ENCODE assay signal across 8 mouse cellular contexts in the genomic region with DNA sequence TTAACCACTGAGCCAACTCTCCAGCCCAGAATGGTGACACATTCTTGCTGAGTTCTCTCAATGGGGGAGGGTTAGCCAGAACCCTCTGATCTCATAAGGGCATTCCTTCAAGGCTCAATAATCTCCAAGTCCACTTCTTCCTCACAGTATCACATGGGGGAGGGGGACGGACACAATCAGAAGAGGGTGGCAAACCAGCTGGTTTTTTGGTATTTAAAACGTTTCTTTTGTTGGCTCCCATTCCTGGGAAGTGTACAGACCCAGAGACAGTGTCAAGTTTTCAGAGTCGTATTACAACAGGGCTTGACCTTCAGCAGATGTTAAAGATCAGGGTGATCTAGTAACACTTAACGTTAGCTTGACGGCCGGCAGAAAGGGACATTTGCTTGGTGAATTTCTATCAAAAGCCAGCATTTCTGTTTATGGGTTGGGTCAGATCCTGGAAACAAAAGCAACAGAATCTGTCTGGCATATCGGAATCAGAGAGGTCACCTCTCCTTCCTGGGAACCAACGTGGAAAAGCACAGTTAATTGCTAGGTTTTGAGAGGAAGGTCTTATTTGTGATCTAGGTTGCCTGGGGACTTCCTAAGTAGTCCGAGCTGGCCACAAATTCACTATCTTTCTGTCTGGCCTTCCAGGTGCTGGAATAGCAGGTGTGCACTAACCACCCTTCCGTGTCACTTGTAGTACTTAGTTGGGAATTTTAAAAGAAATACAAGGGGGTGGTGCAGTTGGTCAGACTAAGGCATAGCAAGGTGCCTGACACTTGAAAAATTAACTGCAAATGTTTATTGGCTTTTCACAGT. TPM values are rescaled to one million over a fixed set of nuclear protein-coding genes. Genes with fewer than 3 reads are reported as not detected.
DNase-seq lines count a peak whose midpoint lies in the region; ATAC-seq lines count a peak whose summit lies in the region.

No protein-coding gene starts in this region.

- peak overlapping the region; percentile 81 for H3K4me3 ChIP-seq in intestine, embryonic 14.5 days (ENCODE audit: low read depth, low read length)
- H3K4me3 ChIP-seq in macrophage (ENCODE audit: inconsistent target), result peak overlapping the region; percentile 29

- H3K27me3 ChIP-seq in intestine, embryonic 14.5 days (replicated peaks; ENCODE audit: control insufficient read depth, insufficient read depth, low read length), result no peaks in the 10 kb centered on the region

- 19% methylated on average over 10 of the region's 10 CpGs for WGBS in intestine, embryonic 14.5 days
- 74% methylated on average over 9 of the region's 10 CpGs for WGBS in macrophage (ENCODE audit: missing documents)

- ATAC-seq in intestine, embryonic 14.5 days (replicated peaks; ENCODE audit: low FRiP score, low TSS enrichment, low read depth), result no peak

- H3K9me3 ChIP-seq in intestine, embryonic 14.5 days (ENCODE audit: control insufficient read depth, low read length), result no peaks in the 10 kb centered on the region

- H3K9ac ChIP-seq in intestine, embryonic 14.5 days (ENCODE audit: low read length), result peak overlapping the region; percentile 55

- DNase-seq in kidney, adult 11 months, result peak; percentile 57
- no peak for DNase-seq in kidney, postnatal 10 days
- DNase-seq in embryo, embryonic 10 days (ENCODE audit: low spot score), result peak; percentile 70
- no peak for DNase-seq in intestine, embryonic 14.5 days (ENCODE audit: low spot score)
- DNase-seq in frontal cortex, postnatal 36 days (ENCODE audit: low spot score in 2 of 2), result no peak
- no peak for DNase-seq in thymus, postnatal 4 days
- DNase-seq in right cerebral cortex, postnatal 10 days (ENCODE audit: low spot score in 2 of 2), result no peak

- peaks cover 34% of the 10 kb centered on the region for H3K79me2 ChIP-seq in macrophage (ENCODE audit: inconsistent target)

- peaks cover 17% of the 10 kb centered on the region; the same call in 1 of the 2 replicates for H3K4me1 ChIP-seq in intestine, embryonic 14.5 days (replicated peaks; ENCODE audit: control insufficient read depth, insufficient read depth, low read length)

- no peaks in the 10 kb centered on the region for H3K36me3 ChIP-seq in intestine, embryonic 14.5 days (ENCODE audit: control insufficient read depth, insufficient read depth, low read length)
- H3K36me3 ChIP-seq in macrophage (ENCODE audit: inconsistent target), result no peaks in the 10 kb centered on the region

- peak overlapping the region; percentile 83 for H3K27ac ChIP-seq in intestine, embryonic 14.5 days (ENCODE audit: low read depth)
- H3K27ac ChIP-seq in macrophage, result peak overlapping the region; percentile 53

- H3K4me2 ChIP-seq in intestine, embryonic 14.5 days (ENCODE audit: low read length), result peak overlapping the region; percentile 76

RNA-seq across cellular contexts. Expression of a gene that starts 1.1 kb away (rescaled TPM):
- polyA plus RNA-seq in intestine, embryonic 14.5 days (2014; fragmentation: Nextera tagmentation; extraction: Ambion mirVana), result 21.2 and 23.9 TPM in 2 replicates
- total RNA-seq in macrophage (2018; cell fraction: chromatin; rRNA removed), result 100 to 1,000 TPM in 7 of 26 experiments, 10 to 100 TPM in 19; 20.6 to 207 (median 44.1) TPM
- 10 to 100 TPM; 13.2 to 54.2 (median 18.2) TPM for total RNA-seq in macrophage (2018; cell fraction: cytosol; rRNA removed)
- 100 to 1,000 TPM in 2 of 26 experiments, 10 to 100 TPM in 24; 20.7 to 143 (median 40.1) TPM for total RNA-seq in macrophage (2018; cell fraction: nucleus; rRNA removed)
- polyA plus RNA-seq in macrophage (2018), result 9.5 to 17.6 TPM (median 12.1 TPM) in 3 replicates

Comparison
In these comparisons a context has a peak if more than half of its experiments do, and no peak if none do; other contexts are left out.
1. DNase-seq: peak in kidney, adult 11 months (single experiment) and embryo, embryonic 10 days (single experiment); none in kidney, postnatal 10 days (single experiment), intestine, embryonic 14.5 days (single experiment), frontal cortex, postnatal 36 days (0 of 2), thymus, postnatal 4 days (single experiment) and right cerebral cortex, postnatal 10 days (0 of 2).